Mouse (Mus musculus) limb, embryonic 12.5 days (tissue): ENCODE results near the gene Clec2l. TPM values are rescaled to one million over a fixed set of nuclear protein-coding genes. Genes with fewer than 3 reads are reported as not detected.
A peak's percentile ranks its signal among the peaks of the same experiment; 100 is the strongest.
"Not testable (repeated sequence)": the region's sequence is repeated elsewhere in the genome, so short reads cannot be mapped to it uniquely, and the experiment has no call there.

ENCODE experiments used
- ATAC-seq: fragments of 200-750 bp; cut with Nextera tagmentation; 2 replicates; pipeline ENCODE4 v1.8.0; 2017; ENCODE audit warnings: low read depth, moderate TSS enrichment; ENCODE audit not compliant: insufficient number of reproducible peaks, insufficient read depth, low FRiP score, low TSS enrichment
- H3K27ac ChIP-seq: fragments of 300-500 bp; sonication (generic); 2 replicates; pipeline ENCODE4 v1.5.1; 2016; ENCODE audit warnings: mild to moderate bottlenecking, moderate library complexity
- H3K27me3 ChIP-seq: fragments of 300-500 bp; sonication (generic); 2 replicates; pipeline ENCODE4 v1.6.1; 2016; ENCODE audit warnings: mild to moderate bottlenecking, moderate library complexity
- H3K36me3 ChIP-seq: fragments of 300-500 bp; sonication (generic); 2 replicates; pipeline ENCODE4 v1.6.1; 2016; ENCODE audit warnings: mild to moderate bottlenecking, moderate library complexity
- H3K4me1 ChIP-seq: fragments of 300-500 bp; sonication (generic); replicated peaks from 2 replicates; pipeline ENCODE4 v1.6.1; 2016
- H3K4me2 ChIP-seq: fragments of 300-500 bp; sonication (generic); 2 replicates; pipeline ENCODE4 v1.6.1; 2016; ENCODE audit warnings: mild to moderate bottlenecking, moderate library complexity
- H3K4me3 ChIP-seq: fragments of 300-500 bp; sonication (generic); replicated peaks from 2 replicates; pipeline ENCODE4 v1.5.1; 2016; ENCODE audit warnings: mild to moderate bottlenecking
- H3K9ac ChIP-seq: fragments of 300-500 bp; sonication (generic); replicated peaks from 2 replicates; pipeline ENCODE4 v1.6.1; 2016; ENCODE audit warnings: mild to moderate bottlenecking, moderate library complexity
- H3K9me3 ChIP-seq: fragments of 300-500 bp; sonication (generic); 2 replicates; pipeline ENCODE4 v1.6.1; 2016; ENCODE audit warnings: mild to moderate bottlenecking, moderate library complexity
- WGBS: fragments of 180-500 bp; shearing (Covaris S2); methylation state at CpG from one replicate; pipeline ENCODE4 v1.1.7; 2016; 5-methylcytosine and 5-hydroxymethylcytosine counted together
- polyA plus RNA-seq: library from polyadenylated mRNA; unstranded; fragments of >200 nt; fragmentation: Nextera tagmentation; extraction: Ambion mirVana; gene quantifications from 2 replicates; pipeline ENCODE4 v1.2.1, GENCODE M21; 2016

The Clec2l gene
- polyA plus RNA-seq, 1 experiment from 2014 or later: 2.8 TPM

DNA sequence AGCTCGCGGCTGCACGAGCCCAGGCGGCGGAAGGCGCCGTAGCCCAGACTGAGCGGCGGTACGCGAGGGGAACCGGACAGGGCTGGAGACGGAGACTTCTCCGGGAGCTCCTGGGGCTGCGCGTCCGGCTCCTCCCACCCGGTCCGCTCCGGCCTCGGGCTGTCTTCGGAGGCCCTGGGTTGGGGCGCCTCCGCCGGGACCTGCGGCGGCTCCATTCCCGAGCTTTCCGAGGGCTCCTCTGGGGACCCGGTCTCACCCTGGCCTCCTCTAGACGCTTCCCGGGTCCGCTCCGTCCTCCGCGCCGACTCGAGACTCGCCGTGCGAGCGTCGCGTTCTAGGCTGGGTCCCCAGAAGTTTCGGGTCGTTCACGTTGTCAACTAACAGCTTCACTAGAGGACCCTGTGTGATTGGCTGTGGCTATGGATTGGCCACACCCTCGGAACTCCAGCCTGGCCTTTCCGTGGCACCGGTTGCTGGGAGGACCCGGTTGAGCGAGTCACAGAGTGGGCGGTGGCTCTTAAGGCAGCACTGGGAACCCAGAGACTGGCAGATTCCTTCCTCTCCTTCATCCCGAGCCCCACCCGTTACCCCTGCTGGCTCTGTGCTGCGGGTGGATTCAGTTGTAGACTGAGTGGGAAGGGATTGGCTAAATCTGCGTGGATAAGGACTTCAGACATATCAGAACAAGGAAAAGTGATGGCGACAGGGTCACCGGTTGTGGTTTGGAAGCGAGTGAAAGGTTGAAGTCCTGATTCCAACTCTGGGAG, 25.8 kb upstream of the Clec2l start, which contains the start of gene Klrg2:
Klrg2 (minus strand) TSS at position 391 of the 767 bp plus-strand sequence.
- H3K36me3 ChIP-seq: no peaks in the 10 kb centered on the region
- ATAC-seq: peak; percentile 75

DNA sequence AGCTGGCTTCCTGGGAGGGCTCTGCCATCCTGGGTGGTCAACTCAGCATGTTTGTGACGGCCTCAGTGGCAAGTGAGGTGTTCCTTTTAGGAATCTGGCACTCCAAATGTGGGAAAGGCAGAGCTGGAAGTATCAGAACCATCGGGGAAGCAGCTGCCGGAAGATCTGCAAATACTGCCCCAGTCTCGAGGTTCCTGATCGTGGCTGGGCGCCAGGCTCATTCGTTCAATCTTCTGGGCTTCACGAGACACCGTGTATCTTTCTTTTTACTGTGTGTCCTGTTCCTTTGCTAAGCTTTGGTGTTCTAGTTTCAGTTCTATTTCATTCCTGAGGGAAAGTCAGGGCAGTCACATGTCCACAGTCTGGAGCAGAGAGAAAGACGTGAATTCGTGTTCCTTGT, 22.5 kb upstream of the Clec2l start:
- Histone ChIP-seq H3K4me1 (peaks cover 16% of the 10 kb centered on the region), H3K27me3 (peaks cover 66% of the 10 kb centered on the region), H3K4me2 (no peak overlapping the region), H3K9me3 (no peaks in the 10 kb centered on the region), H3K9ac (no peak overlapping the region), H3K36me3 (no peaks in the 10 kb centered on the region), H3K27ac (no peak overlapping the region), H3K4me3 (no peak overlapping the region)
- ATAC-seq: no peak
- WGBS: 78% methylated on average over 11 of the region's 11 CpGs

More for the DNA sequence above, 25.8 kb upstream of the Clec2l start, which contains the start of gene Klrg2:
- Histone ChIP-seq H3K9me3 (no peaks in the 10 kb centered on the region), H3K4me1 (peaks cover 18% of the 10 kb centered on the region), H3K4me3 (peak within 1 kb of the TSS; percentile 55), H3K4me2 (peak within 1 kb of the TSS; percentile 99), H3K27ac (no peak within 1 kb of the TSS), H3K9ac (peak within 1 kb of the TSS; percentile 52), H3K27me3 (peaks cover 89% of the 10 kb centered on the region)
- WGBS: 2% methylated on average over 60 of the region's 60 CpGs

DNA sequence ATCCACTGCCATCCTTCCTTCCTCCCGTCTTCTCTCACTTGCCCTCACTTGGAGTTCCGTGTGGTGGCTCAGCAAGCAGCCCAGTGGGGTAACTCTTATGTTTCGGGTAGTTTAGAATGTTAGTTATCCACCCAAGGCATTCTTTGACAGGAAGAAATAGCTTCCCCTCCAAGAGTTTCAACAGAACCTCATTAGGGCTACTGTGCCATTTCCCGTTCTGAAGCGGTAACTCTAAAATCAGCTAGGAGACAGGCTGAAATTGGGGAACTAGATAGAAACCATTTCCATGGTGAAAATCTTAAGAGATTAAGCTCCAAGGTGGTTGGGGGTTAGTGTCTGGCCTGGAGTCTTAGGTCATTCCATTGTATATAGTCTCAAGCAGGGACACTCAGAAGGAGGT, 21.6 kb upstream of the Clec2l start:
- ATAC-seq: no peak
- H3K36me3 ChIP-seq: no peaks in the 10 kb centered on the region
- WGBS: 71% methylated on average over 5 of the region's 5 CpGs
- H3K27ac ChIP-seq: no peak overlapping the region
- no peaks in the 10 kb centered on the region for H3K9me3 ChIP-seq
- no peak overlapping the region for H3K4me3 ChIP-seq
- H3K4me2 ChIP-seq: no peak overlapping the region
- H3K27me3 ChIP-seq: peaks cover 58% of the 10 kb centered on the region
- no peak overlapping the region for H3K9ac ChIP-seq
- peaks cover 8% of the 10 kb centered on the region for H3K4me1 ChIP-seq

DNA sequence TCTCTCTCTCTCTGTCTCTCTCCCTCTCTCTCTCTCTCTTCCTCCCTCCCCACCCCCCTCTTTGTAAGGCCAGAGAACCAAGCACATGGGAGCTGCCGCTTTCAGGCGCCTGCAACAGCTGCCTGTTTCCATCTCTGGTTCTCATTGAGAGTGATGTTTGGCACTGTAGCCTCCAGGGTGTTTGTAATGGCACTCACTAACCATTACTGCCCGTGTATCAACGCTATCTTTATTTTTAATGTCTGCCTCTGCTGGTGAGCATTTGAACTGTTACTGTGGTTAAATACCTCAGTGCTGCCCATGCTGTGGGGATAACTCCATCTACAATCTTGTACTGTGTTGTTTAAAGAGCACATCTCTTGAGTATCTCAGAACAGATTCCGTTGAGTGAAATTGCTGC, 21.2 kb upstream of the Clec2l start:
- no peak overlapping the region for H3K4me3 ChIP-seq
- peaks cover 4% of the 10 kb centered on the region; the same call in 1 of the 2 replicates for H3K4me1 ChIP-seq
- H3K9ac ChIP-seq: no peak overlapping the region
- 53% methylated on average over 5 of the region's 5 CpGs for WGBS
- ATAC-seq: no peak
- H3K9me3 ChIP-seq: no peaks in the 10 kb centered on the region
- no peaks in the 10 kb centered on the region for H3K36me3 ChIP-seq
- no peak overlapping the region for H3K27ac ChIP-seq
- H3K27me3 ChIP-seq: peaks cover 54% of the 10 kb centered on the region
- H3K4me2 ChIP-seq: no peak overlapping the region

DNA sequence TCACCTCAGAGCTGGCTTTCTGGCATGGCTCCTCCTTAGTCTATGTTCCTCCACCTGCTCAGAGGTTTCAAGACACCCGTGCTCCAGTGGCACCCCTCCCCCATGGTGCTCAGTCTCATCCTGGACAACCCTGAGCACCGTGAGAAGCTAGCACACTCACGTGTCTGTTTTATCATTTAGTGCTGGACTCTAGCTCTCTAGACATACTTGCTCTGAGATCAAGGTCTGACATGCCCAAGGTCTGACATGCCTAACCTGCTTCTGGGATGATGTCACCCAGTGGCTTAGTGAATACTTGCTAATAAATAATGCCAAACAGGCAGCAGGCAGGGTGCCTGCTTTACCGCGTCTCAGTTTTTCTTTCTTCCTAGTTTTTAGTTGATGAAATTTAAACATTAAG, 20.3 kb upstream of the Clec2l start:
- H3K27me3 ChIP-seq: peaks cover 44% of the 10 kb centered on the region
- no peaks in the 10 kb centered on the region for H3K36me3 ChIP-seq
- H3K4me1 ChIP-seq: no peaks in the 10 kb centered on the region; the same call in 1 of the 2 replicates
- H3K4me3 ChIP-seq: no peak overlapping the region
- H3K9ac ChIP-seq: no peak overlapping the region
- no peak for ATAC-seq
- no peak overlapping the region for H3K4me2 ChIP-seq
- H3K27ac ChIP-seq: no peak overlapping the region
- WGBS: 71% methylated on average over 5 of the region's 5 CpGs
- no peaks in the 10 kb centered on the region for H3K9me3 ChIP-seq

DNA sequence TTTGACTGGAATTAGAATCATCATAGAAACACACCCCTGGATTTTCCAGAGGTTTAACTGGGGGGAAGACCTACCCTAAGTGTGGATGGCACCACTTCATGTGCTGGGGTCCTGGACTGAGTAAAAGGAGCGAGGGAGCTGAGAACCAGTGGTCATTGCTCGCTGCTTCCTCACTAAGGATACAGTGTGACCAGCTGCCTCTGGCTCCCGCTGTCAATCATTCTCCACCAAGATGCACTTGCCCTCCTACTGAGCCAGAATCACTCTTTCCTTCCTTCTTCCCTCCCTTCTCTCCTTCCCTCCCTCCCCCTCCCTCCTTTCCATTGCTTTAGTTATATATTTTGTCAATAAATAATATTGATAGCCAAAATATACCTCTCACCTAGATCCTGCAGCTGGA, 19.8 kb upstream of the Clec2l start:
- Histone ChIP-seq H3K4me2 (no peak overlapping the region), H3K9me3 (no peaks in the 10 kb centered on the region), H3K9ac (no peak overlapping the region), H3K36me3 (no peaks in the 10 kb centered on the region), H3K4me3 (no peak overlapping the region), H3K27ac (no peak overlapping the region), H3K27me3 (peaks cover 40% of the 10 kb centered on the region), H3K4me1 (no peaks in the 10 kb centered on the region; the same call in 1 of the 2 replicates)
- WGBS: 73% methylated on average over 3 of the region's 3 CpGs
- no peak for ATAC-seq

DNA sequence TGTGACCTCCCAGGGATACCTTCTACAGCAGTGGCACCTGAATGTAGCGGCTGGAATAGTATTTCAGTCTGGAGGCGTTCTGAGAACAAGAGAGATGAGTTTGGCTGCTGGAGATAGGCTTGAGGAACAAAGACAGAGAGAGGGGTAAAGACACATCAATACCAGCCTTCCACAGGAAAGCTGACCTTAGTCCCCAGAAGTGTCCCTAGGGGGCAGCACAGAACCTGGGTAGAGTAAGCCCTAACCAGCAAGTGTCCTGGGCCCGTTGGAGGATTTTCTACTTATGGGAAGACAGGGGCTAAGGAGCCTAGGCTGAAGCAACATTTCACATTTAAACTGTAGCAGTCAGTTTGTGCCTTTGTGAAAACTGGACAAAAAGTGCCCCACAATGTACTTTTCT, 13.3 kb upstream of the Clec2l start:
- Histone ChIP-seq H3K4me1 (no peaks in the 10 kb centered on the region), H3K4me2 (no peak overlapping the region), H3K9me3 (0 out of 2 replicates have a peak, but pooled peaks cover 10% of the 10 kb centered on the region), H3K36me3 (no peaks in the 10 kb centered on the region), H3K27me3 (no peaks in the 10 kb centered on the region), H3K27ac (no peak overlapping the region), H3K9ac (no peak overlapping the region), H3K4me3 (no peak overlapping the region)
- 72% methylated on average over 3 of the region's 3 CpGs for WGBS
- ATAC-seq: no peak

DNA sequence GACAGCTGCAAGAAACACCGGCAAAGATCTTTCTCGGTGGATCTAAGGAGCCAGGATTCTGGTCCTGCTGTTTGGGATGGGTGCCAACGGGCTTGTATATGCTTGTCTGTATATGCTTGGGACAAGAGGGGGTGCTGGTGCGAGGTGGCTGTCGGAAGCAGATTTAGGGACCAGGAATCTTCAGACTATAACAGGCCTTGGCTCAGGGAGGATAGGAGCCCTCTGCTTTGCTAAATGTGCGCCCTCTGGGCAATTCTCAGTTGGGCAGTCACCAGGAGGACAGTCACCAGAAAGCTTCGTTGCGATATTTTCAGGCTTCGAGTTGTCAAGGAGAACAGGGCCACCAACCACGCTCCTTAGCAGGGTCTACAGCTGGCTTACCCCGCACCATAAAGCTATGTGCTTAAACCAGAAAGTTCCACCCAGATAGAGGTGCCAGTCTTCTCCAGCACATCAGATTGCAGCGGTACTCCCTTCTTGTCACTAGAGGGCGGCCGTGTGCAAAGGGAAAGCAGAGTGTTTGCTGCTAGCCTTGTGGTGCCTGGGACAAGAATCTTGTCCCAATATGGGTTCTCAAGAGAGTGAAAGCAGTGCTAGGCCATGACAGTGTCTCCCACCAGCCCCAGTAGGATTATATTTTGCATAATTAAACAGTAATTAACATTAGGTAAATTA, 12.5 kb upstream of the Clec2l start:
- no peaks in the 10 kb centered on the region for H3K36me3 ChIP-seq
- H3K4me2 ChIP-seq: no peak overlapping the region
- no peak overlapping the region for H3K27ac ChIP-seq
- H3K27me3 ChIP-seq: no peaks in the 10 kb centered on the region
- no peak for ATAC-seq
- 42% methylated on average over 14 of the region's 14 CpGs for WGBS
- no peak overlapping the region for H3K9ac ChIP-seq
- H3K4me3 ChIP-seq: no peak overlapping the region
- H3K9me3 ChIP-seq: 0 out of 2 replicates have a peak, but pooled peaks cover 10% of the 10 kb centered on the region
- no peaks in the 10 kb centered on the region for H3K4me1 ChIP-seq

DNA sequence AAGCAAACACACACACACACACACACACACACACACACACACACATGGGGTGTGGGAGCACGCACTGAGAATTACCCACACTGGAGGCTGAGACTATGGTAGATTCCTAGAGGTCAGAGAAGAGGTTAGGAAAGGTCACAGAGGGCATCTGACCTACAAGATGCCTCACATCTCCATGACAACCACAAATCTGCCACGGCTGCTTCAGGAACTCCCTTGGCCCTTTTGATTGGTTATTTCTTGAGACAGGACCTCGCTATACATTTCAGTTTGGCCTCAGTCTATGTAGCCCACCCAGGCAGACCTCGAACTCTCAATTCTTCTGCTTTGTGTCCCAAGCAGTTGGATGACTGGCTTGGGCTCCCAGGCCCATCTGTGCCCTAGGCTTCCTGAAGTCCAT, 1.2 kb upstream of the Clec2l start:
- H3K4me3 ChIP-seq: no peak overlapping the region
- H3K27me3 ChIP-seq: peaks cover 40% of the 10 kb centered on the region
- no peak overlapping the region for H3K9ac ChIP-seq
- no peaks in the 10 kb centered on the region for H3K9me3 ChIP-seq
- H3K4me2 ChIP-seq: no peak overlapping the region
- H3K27ac ChIP-seq: no peak overlapping the region
- no peak for ATAC-seq
- WGBS: 56% methylated on average over 4 of the region's 4 CpGs
- no peaks in the 10 kb centered on the region for H3K36me3 ChIP-seq
- H3K4me1 ChIP-seq: no peaks in the 10 kb centered on the region; the same call in 1 of the 2 replicates

DNA sequence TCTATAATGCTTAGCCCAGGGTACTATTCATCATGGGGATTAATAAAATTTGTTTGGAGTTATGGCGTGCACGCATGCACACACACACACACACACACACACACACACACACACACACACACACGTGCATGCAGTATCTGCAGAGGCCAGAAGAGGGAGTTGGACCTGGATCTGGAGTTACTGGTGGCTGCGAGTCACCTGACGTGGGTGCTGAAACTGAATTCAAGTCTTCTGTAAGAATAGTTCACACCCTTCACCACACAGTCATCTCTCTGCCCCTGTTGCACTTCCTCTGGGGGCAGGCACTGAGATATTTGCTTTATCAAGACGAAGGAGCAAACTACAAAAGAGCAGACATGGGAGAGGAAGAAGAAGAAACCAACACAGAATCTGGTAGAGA, 6.7 kb downstream of the Clec2l start:
- Histone ChIP-seq H3K9me3 (0 out of 2 replicates have a peak, but pooled peaks cover 3% of the 10 kb centered on the region), H3K4me1 (no peaks in the 10 kb centered on the region), H3K9ac (no peak overlapping the region), H3K4me3 (no peak overlapping the region), H3K27me3 (peaks cover 17% of the 10 kb centered on the region), H3K4me2 (no peak overlapping the region), H3K36me3 (no peaks in the 10 kb centered on the region), H3K27ac (no peak overlapping the region)
- no peak for ATAC-seq
- 57% methylated on average over 6 of the region's 6 CpGs for WGBS

DNA sequence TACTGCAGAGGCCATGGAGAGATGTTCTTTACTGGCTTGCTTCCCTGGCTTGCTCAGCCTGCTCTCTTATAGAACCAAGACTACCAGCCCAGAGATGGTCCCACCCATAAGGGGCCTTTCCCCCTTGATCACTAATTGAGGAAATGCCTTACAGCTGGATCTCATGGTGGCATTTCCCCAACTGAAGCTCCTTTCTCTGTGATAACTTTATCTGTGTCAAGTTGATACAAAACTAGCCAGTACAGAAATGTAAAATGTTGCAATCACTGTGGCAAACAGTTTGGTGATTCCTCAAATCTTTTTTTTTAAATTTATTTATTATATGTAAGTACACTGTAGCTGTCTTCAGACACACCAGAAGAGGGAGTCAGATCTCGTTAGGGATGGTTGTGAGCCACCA, 7.6 kb downstream of the Clec2l start:
- H3K9me3 ChIP-seq, H3K36me3 ChIP-seq, H3K4me1 ChIP-seq, H3K9ac ChIP-seq, H3K4me2 ChIP-seq, H3K27ac ChIP-seq, H3K4me3 ChIP-seq, ATAC-seq, H3K27me3 ChIP-seq: not testable (repeated sequence)
- WGBS: 86% methylated on average over 1 of the region's 1 CpGs
